Mouse (Mus musculus) intestine, embryonic 14.5 days (tissue): Measurements from ENCODE around the gene Lcmt1. TPM values are rescaled to one million over a fixed set of nuclear protein-coding genes. Genes with fewer than 3 reads are reported as not detected.

Source experiments
- ATAC-seq: fragments of 200-750 bp; cut with Nextera tagmentation; replicated peaks from 2 replicates; pipeline ENCODE4 v1.8.0; 2017; ENCODE audit warnings: low read depth, moderate number of reproducible peaks, moderate TSS enrichment, moderate library complexity; ENCODE audit not compliant: low FRiP score, low TSS enrichment
- DNase-seq: peaks from one replicate; pipeline ENCODE4 v3.0.0-alpha.2; 2018; ENCODE audit warnings: low spot score
- H3K27ac ChIP-seq: fragments of 300-500 bp; sonication (generic); 2 replicates; pipeline ENCODE4 v1.5.1; 2014; ENCODE audit warnings: low read depth, mild to moderate bottlenecking, control low read depth
- H3K27me3 ChIP-seq: fragments of 300-500 bp; sonication (generic); replicated peaks from 2 replicates; pipeline ENCODE4 v1.6.1; 2014; ENCODE audit warnings: low read length, control low read depth; ENCODE audit not compliant: control insufficient read depth, insufficient read depth
- H3K36me3 ChIP-seq: fragments of 300-500 bp; sonication (generic); 2 replicates; pipeline ENCODE4 v1.6.1; 2014; ENCODE audit warnings: low read length, control low read depth; ENCODE audit not compliant: control insufficient read depth, insufficient read depth
- H3K4me1 ChIP-seq: fragments of 300-500 bp; sonication (generic); replicated peaks from 2 replicates; pipeline ENCODE4 v1.6.1; 2014; ENCODE audit warnings: low read length, control low read depth, mixed read lengths; ENCODE audit not compliant: control insufficient read depth, insufficient read depth
- H3K4me2 ChIP-seq: fragments of 300-500 bp; sonication (generic); 2 replicates; pipeline ENCODE4 v1.6.1; 2014; ENCODE audit warnings: low read length
- H3K4me3 ChIP-seq: fragments of 300-500 bp; sonication (generic); 2 replicates; pipeline ENCODE4 v1.5.1; 2014; ENCODE audit warnings: low read depth, low read length, control low read depth, mixed read lengths
- H3K9ac ChIP-seq: fragments of 300-500 bp; sonication (generic); 2 replicates; pipeline ENCODE4 v1.6.1; 2014; ENCODE audit warnings: mild to moderate bottlenecking, low read length
- H3K9me3 ChIP-seq: fragments of 300-500 bp; sonication (generic); 2 replicates; pipeline ENCODE4 v1.6.1; 2016; ENCODE audit warnings: low read length, control low read depth; ENCODE audit not compliant: control insufficient read depth
- WGBS: fragments of 180-500 bp; shearing (Covaris S2); extraction: QIAGEN DNeasy Blood & Tissue Kit; methylation state at CpG from one replicate; pipeline ENCODE4 v1.1.7; 2014; 5-methylcytosine and 5-hydroxymethylcytosine counted together
- polyA plus RNA-seq: library from polyadenylated mRNA; unstranded; fragments of >200 nt; fragmentation: Nextera tagmentation; extraction: Ambion mirVana; gene quantifications from 2 replicates; pipeline ENCODE4 v1.2.1, GENCODE M21; 2014

Gene Lcmt1
- polyA plus RNA-seq, 1 experiment from 2014 or later, result 46.3 TPM

DNA sequence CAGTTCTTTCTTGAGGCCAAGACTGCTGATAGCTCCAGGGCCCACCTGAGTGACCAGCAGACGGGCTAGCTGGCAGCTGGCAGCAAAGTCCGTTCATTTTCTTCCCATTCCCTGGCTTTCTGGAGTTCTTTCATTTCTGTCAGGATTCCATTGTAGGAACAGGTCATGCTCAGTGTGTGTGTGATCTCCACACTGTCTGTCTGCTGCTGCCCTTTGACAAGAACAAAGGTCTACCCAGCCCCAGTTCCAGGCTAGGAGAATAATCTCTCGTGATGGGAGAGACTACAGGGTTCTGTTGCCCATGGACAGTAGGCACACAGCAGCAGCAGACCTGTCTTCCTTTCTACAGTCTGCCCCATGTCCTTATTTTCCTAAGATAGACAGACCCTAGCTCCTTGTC, 48.1 kb downstream of the Lcmt1 start:
- H3K27me3 ChIP-seq, result no peaks in the 10 kb centered on the region
- no peaks in the 10 kb centered on the region for H3K4me1 ChIP-seq
- no peak for ATAC-seq
- 81% methylated on average over 3 of the region's 3 CpGs for whole genome bisulfite sequencing
- DNase-seq, result no peak
- no peak overlapping the region for H3K27ac ChIP-seq
- H3K4me2 ChIP-seq, result no peak overlapping the region
- no peak overlapping the region for H3K9ac ChIP-seq
- no peak overlapping the region for H3K4me3 ChIP-seq
- H3K36me3 ChIP-seq, result peaks cover 28% of the 10 kb centered on the region
- no peaks in the 10 kb centered on the region for H3K9me3 ChIP-seq

DNA sequence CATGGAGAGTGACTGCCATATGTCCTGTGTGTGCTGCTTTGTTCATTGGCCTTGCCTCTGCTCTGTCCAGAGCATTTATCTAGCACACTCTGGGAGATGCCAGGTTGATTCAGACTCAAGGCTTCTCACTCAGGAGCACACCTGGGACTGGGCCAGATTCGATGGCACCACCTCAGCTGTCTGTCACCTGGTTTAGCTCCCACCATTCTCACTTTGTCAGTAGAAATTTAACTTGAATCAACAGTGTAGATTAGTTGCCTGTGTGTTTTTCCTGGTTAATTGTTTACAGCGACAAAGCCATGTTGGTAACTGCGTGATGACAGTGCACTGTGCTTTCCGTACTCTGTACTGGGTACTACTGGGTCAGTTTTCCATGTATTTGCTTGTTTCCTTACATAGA, 50.4 kb downstream of the Lcmt1 start:
- Histone ChIP-seq H3K27ac (no peak overlapping the region), H3K9me3 (no peaks in the 10 kb centered on the region), H3K4me1 (no peaks in the 10 kb centered on the region), H3K27me3 (no peaks in the 10 kb centered on the region), H3K4me2 (no peak overlapping the region), H3K9ac (no peak overlapping the region), H3K4me3 (no peak overlapping the region), H3K36me3 (peaks cover 33% of the 10 kb centered on the region)
- DNase-seq, result no peak
- ATAC-seq, result no peak
- 88% methylated on average over 4 of the region's 4 CpGs for WGBS

DNA sequence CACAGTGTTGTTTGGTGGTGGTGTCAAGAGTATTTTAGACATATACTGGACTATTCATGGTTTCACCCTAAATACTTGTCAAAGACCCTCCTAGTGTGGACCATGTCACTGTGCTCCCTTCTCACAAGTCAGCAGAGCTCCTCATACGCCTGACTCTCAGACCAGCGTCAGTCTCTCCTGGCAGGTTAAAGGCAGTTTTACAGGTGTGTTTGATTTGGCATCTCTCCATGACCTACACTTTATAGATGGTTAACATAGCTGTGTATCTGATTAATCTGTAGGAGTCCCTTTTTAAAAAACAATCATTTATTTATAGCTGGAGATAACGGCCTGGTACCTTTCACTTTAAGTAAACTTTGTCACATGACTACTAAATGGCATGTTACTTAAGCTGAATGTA, 52.4 kb downstream of the Lcmt1 start:
- Histone ChIP-seq H3K27ac (no peak overlapping the region), H3K27me3 (no peaks in the 10 kb centered on the region), H3K4me3 (no peak overlapping the region), H3K4me1 (no peaks in the 10 kb centered on the region), H3K9me3 (no peaks in the 10 kb centered on the region), H3K36me3 (peaks cover 34% of the 10 kb centered on the region), H3K9ac (no peak overlapping the region), H3K4me2 (no peak overlapping the region)
- ATAC-seq, result no peak
- WGBS, result 76% methylated on average over 3 of the region's 3 CpGs
- no peak for DNase-seq

DNA sequence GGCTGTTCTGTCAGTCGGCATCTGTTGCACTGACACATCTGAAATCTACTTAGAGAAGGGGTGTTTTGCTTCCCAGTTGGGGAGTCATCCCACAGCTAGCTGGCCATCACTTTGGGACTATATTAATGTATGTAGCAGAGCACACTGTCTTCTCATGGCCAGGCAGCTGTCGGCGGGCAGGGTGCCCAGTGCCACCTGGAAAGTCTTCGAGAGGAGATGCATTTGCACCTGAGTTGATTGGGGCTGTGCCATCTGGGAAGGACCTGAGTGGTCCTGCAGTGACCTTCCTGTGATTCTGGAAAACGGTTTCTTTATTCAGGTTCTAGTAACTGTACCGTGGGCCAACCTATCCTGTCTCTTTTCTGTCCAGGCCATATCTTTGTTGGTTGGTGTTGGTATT, 54.7 kb downstream of the Lcmt1 start:
- DNase-seq, result no peak
- ATAC-seq, result no peak
- Histone ChIP-seq H3K27me3 (no peaks in the 10 kb centered on the region), H3K27ac (no peak overlapping the region), H3K9ac (no peak overlapping the region), H3K4me3 (no peak overlapping the region), H3K4me2 (no peak overlapping the region), H3K4me1 (no peaks in the 10 kb centered on the region), H3K9me3 (no peaks in the 10 kb centered on the region), H3K36me3 (peaks cover 26% of the 10 kb centered on the region)
- WGBS, result 91% methylated on average over 6 of the region's 6 CpGs

DNA sequence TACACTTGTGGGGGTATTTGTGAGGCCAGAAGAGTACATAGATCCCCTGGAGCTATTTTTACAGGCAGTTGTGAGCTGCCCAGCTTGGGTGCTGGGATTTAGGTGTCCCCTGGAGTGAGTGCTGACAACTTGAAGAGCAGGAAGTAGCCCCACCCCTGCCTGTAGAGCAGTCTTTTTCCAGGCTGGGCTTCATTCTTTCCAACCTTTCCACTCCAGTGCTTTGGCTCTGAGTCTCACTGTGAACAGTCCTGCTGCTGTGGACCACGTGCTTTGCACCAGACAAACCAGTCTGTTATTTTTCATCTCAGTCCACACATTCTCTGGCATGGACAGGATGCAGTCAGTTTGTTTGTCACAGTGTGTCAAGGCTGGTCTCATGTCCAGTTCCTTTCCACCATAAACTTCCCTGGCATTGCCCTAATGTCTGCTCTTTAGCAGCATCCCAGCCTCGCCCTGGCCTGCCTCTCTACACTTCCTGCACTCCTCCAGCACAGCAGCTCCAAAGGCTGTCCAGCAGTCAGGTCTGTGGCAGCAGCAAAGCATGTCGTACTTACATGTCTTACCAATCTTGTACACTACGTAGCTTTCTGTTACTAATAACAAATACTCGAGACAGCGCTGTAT, 55.7 kb downstream of the Lcmt1 start:
- Histone ChIP-seq H3K9me3 (no peaks in the 10 kb centered on the region), H3K36me3 (peaks cover 26% of the 10 kb centered on the region), H3K27me3 (no peaks in the 10 kb centered on the region), H3K4me1 (no peaks in the 10 kb centered on the region), H3K4me2 (no peak overlapping the region), H3K27ac (no peak overlapping the region), H3K9ac (no peak overlapping the region), H3K4me3 (no peak overlapping the region)
- ATAC-seq (no peak), DNase-seq (no peak)
- 85% methylated on average over 6 of the region's 6 CpGs for WGBS

DNA sequence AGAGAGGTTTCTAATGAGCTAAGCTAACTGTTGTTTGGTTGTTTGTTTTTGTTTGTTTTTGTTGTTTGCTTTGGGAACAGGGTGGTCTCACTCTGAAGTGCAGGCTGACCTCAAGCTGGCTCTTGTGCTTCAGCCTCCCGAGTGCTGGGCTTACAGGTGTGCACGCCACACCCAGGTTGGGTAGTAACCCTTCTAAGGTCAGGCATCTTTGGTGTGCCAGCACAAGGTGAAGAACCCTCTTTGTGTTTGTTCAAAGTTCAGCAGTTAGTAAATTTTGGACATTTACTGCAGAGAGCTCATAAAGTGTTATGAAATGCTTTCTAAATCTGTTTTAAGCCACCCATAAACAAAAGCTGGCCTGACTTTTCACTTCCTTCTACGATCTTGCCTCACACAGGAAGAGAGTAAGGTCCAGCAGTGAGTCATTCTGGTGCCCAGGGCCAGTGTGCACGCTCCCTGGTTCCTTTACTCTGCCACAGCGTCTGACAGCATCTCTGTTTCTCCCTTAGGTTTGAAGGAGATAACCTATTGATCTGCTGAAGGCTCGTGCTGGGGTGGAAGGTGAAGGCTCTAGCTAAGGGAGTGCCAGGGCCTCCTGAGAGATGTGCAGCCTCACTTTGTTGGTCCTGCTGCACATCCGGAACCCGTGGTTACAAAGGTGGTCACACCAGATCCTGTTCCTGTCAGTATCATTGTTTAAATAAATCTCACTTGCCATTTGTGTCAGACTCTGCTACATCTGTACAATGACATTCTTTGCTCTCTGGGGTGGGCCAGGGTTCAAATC, 60.2 kb downstream of the Lcmt1 start:
- Histone ChIP-seq H3K9me3 (0 out of 2 replicates have a peak, but pooled peaks cover 5% of the 10 kb centered on the region), H3K27ac (no peak overlapping the region), H3K4me2 (no peak overlapping the region), H3K9ac (no peak overlapping the region), H3K36me3 (peaks cover 4% of the 10 kb centered on the region; the same call in 1 of the 2 replicates), H3K4me1 (no peaks in the 10 kb centered on the region), H3K4me3 (no peak overlapping the region), H3K27me3 (no peaks in the 10 kb centered on the region)
- 66% methylated on average over 8 of the region's 8 CpGs for WGBS
- DNase-seq, result peak; percentile 51
- 0 out of 2 replicates have a peak, but pooled peaks have one; percentile 47 for ATAC-seq

DNA sequence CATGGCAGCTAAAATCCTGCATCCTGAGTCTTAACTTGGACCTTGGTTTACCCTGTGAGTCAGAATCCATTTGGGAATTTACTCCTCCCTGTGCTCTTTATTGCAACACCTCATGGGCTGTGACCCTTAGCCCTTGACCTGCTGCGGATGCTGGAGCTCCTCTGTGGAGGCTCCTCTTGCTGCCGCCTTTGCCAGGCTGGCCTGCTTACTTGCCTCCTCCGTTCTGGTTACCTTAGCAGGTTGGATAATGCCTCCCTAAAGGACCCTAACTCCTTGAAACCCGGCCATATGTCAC, 60.8 kb downstream of the Lcmt1 start:
- Histone ChIP-seq H3K9ac (no peak overlapping the region), H3K4me2 (no peak overlapping the region), H3K27ac (no peak overlapping the region), H3K4me3 (no peak overlapping the region), H3K4me1 (no peaks in the 10 kb centered on the region), H3K9me3 (0 out of 2 replicates have a peak, but pooled peaks cover 5% of the 10 kb centered on the region), H3K36me3 (peaks cover 2% of the 10 kb centered on the region; the same call in 1 of the 2 replicates), H3K27me3 (no peaks in the 10 kb centered on the region)
- peak; percentile 38 for DNase-seq
- no peak for ATAC-seq
- 73% methylated on average over 4 of the region's 4 CpGs for WGBS

DNA sequence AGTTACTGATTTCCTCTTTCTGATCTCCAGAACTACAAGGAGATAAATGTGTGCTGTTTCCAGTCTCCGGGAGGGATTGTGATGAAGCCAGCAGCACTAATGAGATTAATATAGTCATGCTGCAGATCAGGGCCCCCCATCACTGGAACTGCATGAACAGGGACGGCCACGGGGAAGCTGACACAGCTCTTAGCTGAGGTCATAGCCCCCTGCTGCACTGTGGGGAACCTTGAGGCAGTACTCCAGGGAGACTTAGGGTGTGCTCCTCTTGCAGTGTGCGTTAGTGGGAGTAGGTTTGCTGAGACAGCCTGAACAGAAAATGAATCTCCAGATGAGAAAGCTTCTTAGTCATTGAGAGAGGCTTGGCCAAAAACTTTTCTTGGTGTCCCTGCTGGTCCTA, 61.6 kb downstream of the Lcmt1 start:
- WGBS, result 76% methylated on average over 4 of the region's 4 CpGs
- ATAC-seq (no peak), DNase-seq (peak; percentile 46)
- no peak overlapping the region for H3K9ac ChIP-seq
- H3K36me3 ChIP-seq, result no peaks in the 10 kb centered on the region; the same call in 1 of the 2 replicates
- H3K4me1 ChIP-seq, result no peaks in the 10 kb centered on the region
- no peak overlapping the region for H3K4me3 ChIP-seq
- H3K9me3 ChIP-seq, result 0 out of 2 replicates have a peak, but pooled peaks cover 5% of the 10 kb centered on the region
- no peak overlapping the region for H3K27ac ChIP-seq
- H3K4me2 ChIP-seq, result no peak overlapping the region
- no peaks in the 10 kb centered on the region for H3K27me3 ChIP-seq

DNA sequence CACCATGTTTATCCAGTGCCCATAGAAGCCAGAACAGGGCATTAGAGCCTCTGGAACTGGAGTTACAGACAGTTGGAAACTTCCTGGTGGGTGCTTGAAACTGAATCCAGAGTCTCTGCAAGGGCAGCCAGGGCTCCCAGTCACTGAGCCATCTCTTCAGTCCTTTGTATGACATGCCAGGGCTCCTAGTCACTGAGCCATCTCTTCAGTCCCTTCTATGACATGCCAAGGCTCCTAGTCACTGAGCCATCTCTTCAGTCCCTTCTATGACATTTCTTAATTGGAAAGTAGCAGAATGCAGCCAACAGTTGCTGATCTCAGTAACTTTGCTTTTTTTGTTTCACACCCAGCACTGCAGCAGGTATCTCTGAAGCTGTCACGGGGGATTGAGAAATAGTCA, 72.5 kb downstream of the Lcmt1 start:
- Histone ChIP-seq H3K9ac (no peak overlapping the region), H3K4me1 (no peaks in the 10 kb centered on the region), H3K4me3 (no peak overlapping the region), H3K9me3 (no peaks in the 10 kb centered on the region), H3K4me2 (no peak overlapping the region), H3K27ac (no peak overlapping the region), H3K27me3 (no peaks in the 10 kb centered on the region), H3K36me3 (no peaks in the 10 kb centered on the region)
- peak; percentile 4 for DNase-seq
- 75% methylated on average over 1 of the region's 1 CpGs for WGBS
- ATAC-seq, result no peak
